Mouse (Mus musculus): ENCODE measurements around the gene Fndc3b.

Fndc3b gene

GRCm38 (mm10) chr3:27592728-27593484 lies 118.2 kb downstream of the Fndc3b start:
- peak in 1 of 2 experiments; percentile 44 for DNase-seq (ENCODE audit: low spot score in 2 of 2)

GRCm38 (mm10) chr3:27590823-27591222 lies 120.3 kb downstream of the Fndc3b start:
- peak in 1 of 2 experiments; percentile 30 for DNase-seq (ENCODE audit: low spot score in 2 of 2)

- DNase-seq (ENCODE audit: low spot score in 2 of 2): peak in 1 of 2 experiments; percentile 43
These were observed 121.8 kb downstream of the Fndc3b start for GRCm38 (mm10) chr3:27589305-27589704.

- DNase-seq (ENCODE audit: low spot score in 2 of 2): peak in 1 of 2 experiments; percentile 44
These were observed 122.5 kb downstream of the Fndc3b start for GRCm38 (mm10) chr3:27588604-27589003.

- DNase-seq (ENCODE audit: low spot score in 2 of 2): peak in 1 of 2 experiments; percentile 51
These were observed 126.2 kb downstream of the Fndc3b start for GRCm38 (mm10) chr3:27584607-27585605.

GRCm38 (mm10) chr3:27581931-27582840 lies 128.9 kb downstream of the Fndc3b start:
- no peak for DNase-seq (ENCODE audit: low spot score in 2 of 2)

GRCm38 (mm10) chr3:27580956-27581355 lies 130.2 kb downstream of the Fndc3b start:
- DNase-seq (ENCODE audit: low spot score in 2 of 2): no peak

GRCm38 (mm10) chr3:27579894-27580613 lies 131.1 kb downstream of the Fndc3b start:
- no peak for DNase-seq (ENCODE audit: low spot score in 2 of 2)

GRCm38 (mm10) chr3:27579229-27579628 lies 131.9 kb downstream of the Fndc3b start:
- DNase-seq (ENCODE audit: low spot score in 2 of 2): no peak

- DNase-seq (ENCODE audit: low spot score in 2 of 2): no peak
These were observed 133.6 kb downstream of the Fndc3b start for GRCm38 (mm10) chr3:27577349-27578025.

- no peak for DNase-seq (ENCODE audit: low spot score in 2 of 2)
These were observed 136.9 kb downstream of the Fndc3b start for GRCm38 (mm10) chr3:27574241-27574640.

GRCm38 (mm10) chr3:27573458-27573857 lies 137.6 kb downstream of the Fndc3b start:
- DNase-seq (ENCODE audit: low spot score in 2 of 2): no peak

GRCm38 (mm10) chr3:27572305-27572704 lies 138.8 kb downstream of the Fndc3b start:
- no peak for DNase-seq (ENCODE audit: low spot score in 2 of 2)

- no peak for DNase-seq (ENCODE audit: low spot score in 2 of 2)
These were observed 145.8 kb downstream of the Fndc3b start for GRCm38 (mm10) chr3:27565314-27565713.

- DNase-seq (ENCODE audit: low spot score in 2 of 2): no peak
These were observed 148.0 kb downstream of the Fndc3b start for GRCm38 (mm10) chr3:27563047-27563624.

- DNase-seq (ENCODE audit: low spot score in 2 of 2): no peak
These were observed 148.6 kb downstream of the Fndc3b start for GRCm38 (mm10) chr3:27562476-27562875.

- DNase-seq (ENCODE audit: low spot score in 2 of 2): no peak
These were observed 149.2 kb downstream of the Fndc3b start for GRCm38 (mm10) chr3:27561921-27562320.

- DNase-seq (ENCODE audit: low spot score in 2 of 2): no peak
These were observed 151.8 kb downstream of the Fndc3b start for GRCm38 (mm10) chr3:27559316-27559715.

GRCm38 (mm10) chr3:27557100-27558004 lies 153.8 kb downstream of the Fndc3b start:
- no peak for DNase-seq (ENCODE audit: low spot score in 2 of 2)
